Mouse (Mus musculus) right cerebral cortex, adult 2 months (tissue): ENCODE data around the gene Lrrk1.

ENCODE experiments used
- DNase-seq, 2 experiments: peaks; one replicate each; pipeline ENCODE4 v3.0.0; 2021 to 2022; ENCODE audit warnings: low spot score in 2 of 2

Gene Lrrk1

GRCm38 (mm10) chr7:66339625-66340024 is 48.5 kb downstream of the Lrrk1 start:
- no peak for DNase-seq

GRCm38 (mm10) chr7:66336955-66337354 is 51.2 kb downstream of the Lrrk1 start:
- no peak for DNase-seq

- DNase-seq: no peak
These were observed 54.1 kb downstream of the Lrrk1 start for GRCm38 (mm10) chr7:66333906-66334500.

GRCm38 (mm10) chr7:66332340-66332739 is 55.8 kb downstream of the Lrrk1 start:
- DNase-seq: no peak

- no peak for DNase-seq
These were observed 57.5 kb downstream of the Lrrk1 start for GRCm38 (mm10) chr7:66330610-66331009.

- DNase-seq: no peak
These were observed 60.6 kb downstream of the Lrrk1 start for GRCm38 (mm10) chr7:66327516-66327915.

GRCm38 (mm10) chr7:66325419-66326053 is 62.6 kb downstream of the Lrrk1 start:
- DNase-seq: no peak

- DNase-seq: no peak
These were observed 64.7 kb downstream of the Lrrk1 start for GRCm38 (mm10) chr7:66323252-66324015.

- no peak for DNase-seq
These were observed 67.2 kb downstream of the Lrrk1 start for GRCm38 (mm10) chr7:66320996-66321395.

GRCm38 (mm10) chr7:66318147-66318546 is 70.0 kb downstream of the Lrrk1 start:
- DNase-seq: no peak

- DNase-seq: no peak
These were observed 77.2 kb downstream of the Lrrk1 start for GRCm38 (mm10) chr7:66310670-66311656.

- peak; percentile 67 to 75 for DNase-seq
These were observed 78.0 kb downstream of the Lrrk1 start for GRCm38 (mm10) chr7:66309950-66310669.

GRCm38 (mm10) chr7:66309240-66309949 is 78.8 kb downstream of the Lrrk1 start:
- no peak for DNase-seq

- DNase-seq: no peak
These were observed 79.4 kb downstream of the Lrrk1 start for GRCm38 (mm10) chr7:66308581-66309239.

- no peak for DNase-seq
These were observed 80.4 kb downstream of the Lrrk1 start for GRCm38 (mm10) chr7:66307791-66308190.

- DNase-seq: no peak
These were observed 82.4 kb downstream of the Lrrk1 start for GRCm38 (mm10) chr7:66305714-66306198.

- DNase-seq: no peak
These were observed 83.0 kb downstream of the Lrrk1 start for GRCm38 (mm10) chr7:66304993-66305713.

GRCm38 (mm10) chr7:66303922-66304660 is 84.1 kb downstream of the Lrrk1 start:
- no peak for DNase-seq
